Mouse (Mus musculus): ENCODE results near the gene 1700021F05Rik. TPM values are rescaled to one million over a fixed set of nuclear protein-coding genes. Genes with fewer than 3 reads are reported as not detected.

Gene 1700021F05Rik
- total and polyA plus RNA-seq, 2 experiments from 2014 or later = 43.0 to 133 TPM

DNA sequence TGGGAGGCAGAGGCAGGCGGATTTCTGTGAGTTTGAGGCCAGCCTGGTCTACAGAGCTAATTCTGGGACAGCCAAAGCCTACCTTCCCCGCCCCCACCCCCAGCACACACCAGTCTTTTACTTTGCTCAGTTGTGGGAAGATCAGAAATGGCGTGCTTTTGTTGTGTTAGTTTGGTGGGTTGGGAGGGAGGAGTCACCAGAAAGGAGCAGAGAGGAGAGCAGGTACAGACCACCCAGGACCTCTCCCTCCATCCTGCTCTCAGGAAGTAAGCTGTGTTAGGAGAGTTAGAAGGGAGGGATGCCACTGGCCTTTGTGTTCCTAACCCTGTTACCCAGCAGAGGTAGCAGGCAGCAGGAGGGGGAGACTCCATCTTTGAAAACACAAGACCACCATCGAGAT is 33.7 kb downstream of the 1700021F05Rik start:
- no peak overlapping the region for H3K4me2 ChIP-seq (ENCODE audit: low read depth, low read length)
- ATAC-seq (ENCODE audit: insufficient read depth, low read depth) (no peak), DNase-seq (ENCODE audit: low spot score) (no peak)
- no peak overlapping the region for H3K9ac ChIP-seq (replicated peaks; ENCODE audit: low read depth, low read length)
- H3K36me3 ChIP-seq (replicated peaks; ENCODE audit: control insufficient read depth, insufficient read depth, low read length) = peaks cover 24% of the 10 kb centered on the region
- no peaks in the 10 kb centered on the region for H3K9me3 ChIP-seq (replicated peaks; ENCODE audit: control insufficient read depth, low read length)
- no peaks in the 10 kb centered on the region for H3K4me1 ChIP-seq (ENCODE audit: control insufficient read depth, insufficient read depth)
- H3K27me3 ChIP-seq (ENCODE audit: control insufficient read depth, insufficient read depth, low read length) = no peaks in the 10 kb centered on the region
- H3K27ac ChIP-seq (ENCODE audit: low read depth) = no peak overlapping the region
- TF ChIP-seq EP300 (IDR thresholded peaks at IDR 0.05; ENCODE audit: low read depth) = no peak
- TF ChIP-seq CTCF (IDR thresholded peaks at IDR 0.05; ENCODE audit: low read depth) = no peak
- no peak overlapping the region for H3K4me3 ChIP-seq (ENCODE audit: low read depth, low read length)
- WGBS = 73% methylated on average over 4 of the region's 4 CpGs

GRCm38 (mm10) chr10:43504291-43504690 is 36.5 kb downstream of the 1700021F05Rik start:
- Histone ChIP-seq H3K4me2 (ENCODE audit: low read depth, low read length) (no peak overlapping the region), H3K4me1 (ENCODE audit: control insufficient read depth, insufficient read depth) (no peaks in the 10 kb centered on the region), H3K9ac (replicated peaks; ENCODE audit: low read depth, low read length) (no peak overlapping the region), H3K27ac (ENCODE audit: low read depth) (no peak overlapping the region), H3K27me3 (ENCODE audit: control insufficient read depth, insufficient read depth, low read length) (no peaks in the 10 kb centered on the region), H3K9me3 (replicated peaks; ENCODE audit: control insufficient read depth, low read length) (no peaks in the 10 kb centered on the region), H3K4me3 (ENCODE audit: low read depth, low read length) (no peak overlapping the region), H3K36me3 (replicated peaks; ENCODE audit: control insufficient read depth, insufficient read depth, low read length) (peaks cover 4% of the 10 kb centered on the region)
- TF ChIP-seq EP300 (IDR thresholded peaks at IDR 0.05; ENCODE audit: low read depth) (no peak), CTCF (IDR thresholded peaks at IDR 0.05; ENCODE audit: low read depth) (no peak)
- no peak for ATAC-seq (ENCODE audit: insufficient read depth, low read depth)
- WGBS = 71% methylated on average over 1 of the region's 1 CpGs
- no peak for DNase-seq (ENCODE audit: low spot score)

DNA sequence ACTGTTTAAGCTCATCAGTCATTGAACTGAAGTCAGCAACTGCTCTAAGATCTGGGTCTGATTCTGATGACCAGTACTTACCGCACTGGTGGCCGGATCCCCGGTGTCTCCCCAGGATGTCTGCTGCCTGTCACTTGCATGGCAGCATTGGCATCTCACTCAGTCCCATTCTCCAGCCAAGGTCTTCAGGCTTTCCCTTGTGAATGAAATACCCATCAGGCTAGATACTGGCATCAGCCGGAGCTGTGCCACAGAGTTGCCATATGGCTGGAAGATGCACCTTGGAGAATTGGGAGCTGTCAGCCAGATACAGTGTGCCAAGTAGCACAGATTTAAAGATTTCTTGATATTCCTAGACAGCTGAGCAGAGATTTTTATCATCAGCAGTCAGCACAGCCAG is 38.2 kb downstream of the 1700021F05Rik start:
- Histone ChIP-seq H3K36me3 (replicated peaks; ENCODE audit: control insufficient read depth, insufficient read depth, low read length) (peaks cover 17% of the 10 kb centered on the region), H3K9me3 (replicated peaks; ENCODE audit: control insufficient read depth, low read length) (no peaks in the 10 kb centered on the region), H3K4me3 (ENCODE audit: low read depth, low read length) (no peak overlapping the region), H3K9ac (replicated peaks; ENCODE audit: low read depth, low read length) (no peak overlapping the region), H3K4me1 (ENCODE audit: control insufficient read depth, insufficient read depth) (no peaks in the 10 kb centered on the region), H3K27me3 (ENCODE audit: control insufficient read depth, insufficient read depth, low read length) (no peaks in the 10 kb centered on the region), H3K27ac (ENCODE audit: low read depth) (no peak overlapping the region), H3K4me2 (ENCODE audit: low read depth, low read length) (no peak overlapping the region)
- 96% methylated on average over 4 of the region's 4 CpGs for WGBS
- ATAC-seq (ENCODE audit: insufficient read depth, low read depth) (no peak), DNase-seq (ENCODE audit: low spot score) (no peak)
- no peak for TF ChIP-seq CTCF (IDR thresholded peaks at IDR 0.05; ENCODE audit: low read depth)
- no peak for TF ChIP-seq EP300 (IDR thresholded peaks at IDR 0.05; ENCODE audit: low read depth)

GRCm38 (mm10) chr10:43490846-43491245 is 49.9 kb downstream of the 1700021F05Rik start:
- no peak overlapping the region for H3K9ac ChIP-seq (replicated peaks; ENCODE audit: low read depth, low read length)
- H3K36me3 ChIP-seq (replicated peaks; ENCODE audit: control insufficient read depth, insufficient read depth, low read length) = peaks cover 9% of the 10 kb centered on the region
- H3K4me2 ChIP-seq (ENCODE audit: low read depth, low read length) = no peak overlapping the region
- no peaks in the 10 kb centered on the region for H3K9me3 ChIP-seq (replicated peaks; ENCODE audit: control insufficient read depth, low read length)
- ATAC-seq (ENCODE audit: insufficient read depth, low read depth) = peak; percentile 69
- H3K4me1 ChIP-seq (ENCODE audit: control insufficient read depth, insufficient read depth) = peaks cover 17% of the 10 kb centered on the region
- no peaks in the 10 kb centered on the region for H3K27me3 ChIP-seq (ENCODE audit: control insufficient read depth, insufficient read depth, low read length)
- DNase-seq (ENCODE audit: low spot score) = no peak
- no peak overlapping the region for H3K4me3 ChIP-seq (ENCODE audit: low read depth, low read length)
- WGBS = 54% methylated on average over 5 of the region's 5 CpGs
- no peak for TF ChIP-seq CTCF (IDR thresholded peaks at IDR 0.05; ENCODE audit: low read depth)
- TF ChIP-seq EP300 (IDR thresholded peaks at IDR 0.05; ENCODE audit: low read depth) = no peak
- H3K27ac ChIP-seq (ENCODE audit: low read depth) = peak overlapping the region; percentile 56

DNA sequence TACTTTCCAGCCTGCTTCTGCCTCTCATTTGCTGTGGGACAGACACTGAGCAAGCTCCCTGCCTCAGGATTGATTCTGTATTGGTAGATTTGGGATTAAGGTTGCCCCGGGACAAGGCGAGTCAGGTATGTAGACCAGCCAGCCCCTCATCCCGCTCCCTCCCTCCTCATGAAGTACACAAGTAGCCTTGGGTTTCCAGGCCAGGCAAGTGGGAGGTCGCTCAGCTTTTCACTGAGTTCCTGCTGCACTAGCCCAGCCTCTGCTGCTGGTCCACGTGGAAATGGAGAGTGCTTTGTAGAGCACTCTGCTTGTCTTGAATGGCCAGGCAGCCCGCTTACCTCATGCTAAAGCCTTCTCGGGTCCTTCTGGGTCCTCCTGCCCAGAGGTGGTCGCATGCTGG is 50.8 kb downstream of the 1700021F05Rik start:
- ATAC-seq (ENCODE audit: insufficient read depth, low read depth) (no peak), DNase-seq (ENCODE audit: low spot score) (no peak)
- no peak overlapping the region for H3K4me2 ChIP-seq (ENCODE audit: low read depth, low read length)
- H3K27me3 ChIP-seq (ENCODE audit: control insufficient read depth, insufficient read depth, low read length) = no peaks in the 10 kb centered on the region
- H3K4me3 ChIP-seq (ENCODE audit: low read depth, low read length) = no peak overlapping the region
- H3K9me3 ChIP-seq (replicated peaks; ENCODE audit: control insufficient read depth, low read length) = no peaks in the 10 kb centered on the region
- H3K9ac ChIP-seq (replicated peaks; ENCODE audit: low read depth, low read length) = no peak overlapping the region
- H3K4me1 ChIP-seq (ENCODE audit: control insufficient read depth, insufficient read depth) = peaks cover 17% of the 10 kb centered on the region
- TF ChIP-seq EP300 (IDR thresholded peaks at IDR 0.05; ENCODE audit: low read depth) (no peak), CTCF (IDR thresholded peaks at IDR 0.05; ENCODE audit: low read depth) (no peak)
- 61% methylated on average over 8 of the region's 8 CpGs for WGBS
- peak overlapping the region; percentile 56 for H3K27ac ChIP-seq (ENCODE audit: low read depth)
- peaks cover 1% of the 10 kb centered on the region; the same call in 1 of the 2 replicates for H3K36me3 ChIP-seq (replicated peaks; ENCODE audit: control insufficient read depth, insufficient read depth, low read length)

DNA sequence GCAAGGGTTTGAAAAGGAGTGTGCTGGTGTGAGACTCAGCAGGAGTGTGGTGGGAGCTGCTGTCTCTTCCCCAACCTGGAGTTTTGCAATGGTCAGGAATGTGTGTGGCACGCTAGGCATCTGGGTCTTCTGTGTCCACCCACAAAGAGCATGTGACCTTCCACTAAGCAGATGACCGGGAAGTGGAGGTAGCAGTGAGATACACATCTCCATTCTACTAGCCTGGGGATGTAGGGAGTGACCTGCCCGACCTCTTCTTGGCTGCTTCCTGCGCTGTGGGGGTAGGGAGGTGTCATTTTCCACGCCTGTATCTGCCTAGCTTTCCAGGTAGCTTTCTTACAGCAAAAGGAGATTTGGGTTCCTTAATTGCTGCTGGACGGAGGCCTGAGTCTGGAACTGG is 51.2 kb downstream of the 1700021F05Rik start:
- Histone ChIP-seq H3K9me3 (replicated peaks; ENCODE audit: control insufficient read depth, low read length) (no peaks in the 10 kb centered on the region), H3K27me3 (ENCODE audit: control insufficient read depth, insufficient read depth, low read length) (no peaks in the 10 kb centered on the region), H3K36me3 (replicated peaks; ENCODE audit: control insufficient read depth, insufficient read depth, low read length) (no peaks in the 10 kb centered on the region; the same call in 1 of the 2 replicates), H3K27ac (ENCODE audit: low read depth) (peak overlapping the region; percentile 56), H3K4me2 (ENCODE audit: low read depth, low read length) (no peak overlapping the region), H3K9ac (replicated peaks; ENCODE audit: low read depth, low read length) (no peak overlapping the region), H3K4me1 (ENCODE audit: control insufficient read depth, insufficient read depth) (peaks cover 17% of the 10 kb centered on the region), H3K4me3 (ENCODE audit: low read depth, low read length) (no peak overlapping the region)
- DNase-seq (ENCODE audit: low spot score) (peak; percentile 24), ATAC-seq (ENCODE audit: insufficient read depth, low read depth) (peak; percentile 68)
- WGBS = 15% methylated on average over 6 of the region's 6 CpGs
- TF ChIP-seq EP300 (IDR thresholded peaks at IDR 0.05; ENCODE audit: low read depth) (no peak), CTCF (IDR thresholded peaks at IDR 0.05; ENCODE audit: low read depth) (no peak)
